Mouse (Mus musculus) layer of hippocampus, adult 2 months (tissue): ENCODE results near the gene Pygo2. TPM values are rescaled to one million over a fixed set of nuclear protein-coding genes. Genes with fewer than 3 reads are reported as not detected.
"Not testable (repeated sequence)": the region's sequence is repeated elsewhere in the genome, so short reads cannot be mapped to it uniquely, and the experiment has no call there.

Experiments
- DNase-seq, 2 experiments: peaks; one replicate each; pipeline ENCODE4 v3.0.0; 2022; ENCODE audit warnings: low spot score in 2 of 2
- H3K27ac ChIP-seq: fragments of 200-600 bp; 2 replicates; pipeline ENCODE4 v1.8.1; 2022
- H3K4me3 ChIP-seq: fragments of 200-600 bp; 2 replicates; pipeline ENCODE4 v1.8.1; 2022; ENCODE audit warnings: mild to moderate bottlenecking
- CTCF ChIP-seq: fragments of 200-600 bp; conservative IDR thresholded peaks from 2 replicates; pipeline ENCODE4 v1.8.1; 2022; ENCODE audit warnings: antibody characterized with exemption, mild to moderate bottlenecking, moderate library complexity
- total RNA-seq, 2 experiments: library from RNA; stranded (reverse); gene quantifications; 2 replicates each; pipeline ENCODE4 v1.2.3; 2021

The Pygo2 gene
- total RNA-seq, 2 experiments from 2014 or later, result 55.5 to 61.9 TPM

GRCm38 (mm10) chr3:89418861-89419250, 11.2 kb upstream of the Pygo2 start:
- no peak for DNase-seq
- peak overlapping the region; percentile 82 for H3K4me3 ChIP-seq
- TF ChIP-seq CTCF, result no peak
- H3K27ac ChIP-seq, result peak overlapping the region; percentile 87

GRCm38 (mm10) chr3:89419571-89419970, 10.4 kb upstream of the Pygo2 start:
- no peak for DNase-seq
- no peak for TF ChIP-seq CTCF
- peak overlapping the region; percentile 82 for H3K4me3 ChIP-seq
- peak overlapping the region; percentile 87 for H3K27ac ChIP-seq

GRCm38 (mm10) chr3:89419981-89420380, 10.0 kb upstream of the Pygo2 start:
- peak overlapping the region; percentile 87 for H3K27ac ChIP-seq
- H3K4me3 ChIP-seq, result peak overlapping the region; percentile 82; the same call in 1 of the 2 replicates
- TF ChIP-seq CTCF, result no peak
- DNase-seq, result no peak

- peak overlapping the region; percentile 68; the same call in 1 of the 2 replicates for H3K27ac ChIP-seq
- DNase-seq, result no peak
- no peak for TF ChIP-seq CTCF
- H3K4me3 ChIP-seq, result no peak overlapping the region
These were observed 9.6 kb upstream of the Pygo2 start for GRCm38 (mm10) chr3:89420421-89420820.

- Histone ChIP-seq H3K27ac (peak overlapping the region; percentile 68), H3K4me3 (peak overlapping the region; percentile 53)
- peak; percentile 57 to 76 for DNase-seq
- no peak for TF ChIP-seq CTCF
These were observed 8.8 kb upstream of the Pygo2 start for GRCm38 (mm10) chr3:89421002-89421774.

GRCm38 (mm10) chr3:89421810-89422473, 8.1 kb upstream of the Pygo2 start:
- TF ChIP-seq CTCF, result no peak
- Histone ChIP-seq H3K4me3 (peak overlapping the region; percentile 53), H3K27ac (peak overlapping the region; percentile 68)
- DNase-seq, result no peak

GRCm38 (mm10) chr3:89422556-89423205, 7.3 kb upstream of the Pygo2 start:
- Histone ChIP-seq H3K27ac (no peak overlapping the region), H3K4me3 (no peak overlapping the region)
- TF ChIP-seq CTCF, result no peak
- no peak for DNase-seq

- H3K4me3 ChIP-seq, result no peak overlapping the region
- no peak overlapping the region for H3K27ac ChIP-seq
- no peak for DNase-seq
- TF ChIP-seq CTCF, result no peak
These were observed 5.4 kb upstream of the Pygo2 start for GRCm38 (mm10) chr3:89424416-89425140.

- Histone ChIP-seq H3K27ac (no peak overlapping the region), H3K4me3 (no peak overlapping the region)
- DNase-seq, result no peak
- TF ChIP-seq CTCF, result no peak
These were observed 4.9 kb upstream of the Pygo2 start for GRCm38 (mm10) chr3:89425141-89425525.

GRCm38 (mm10) chr3:89425876-89426275, 4.1 kb upstream of the Pygo2 start:
- TF ChIP-seq CTCF, result no peak
- H3K27ac ChIP-seq, result no peak overlapping the region
- DNase-seq, result no peak
- no peak overlapping the region for H3K4me3 ChIP-seq

- H3K27ac ChIP-seq, DNase-seq, H3K4me3 ChIP-seq: not testable (repeated sequence)
These were observed 993 bp upstream of the Pygo2 start for GRCm38 (mm10) chr3:89429021-89429420.

- DNase-seq, result no peak
- Histone ChIP-seq H3K27ac (no peak overlapping the region), H3K4me3 (no peak overlapping the region)
- TF ChIP-seq CTCF, result no peak
These were observed 2.6 kb downstream of the Pygo2 start for GRCm38 (mm10) chr3:89432606-89433005.

- TF ChIP-seq CTCF, result no peak
- DNase-seq, result no peak
- Histone ChIP-seq H3K27ac (peak overlapping the region; percentile 68), H3K4me3 (no peak overlapping the region)
These were observed 4.5 kb downstream of the Pygo2 start for GRCm38 (mm10) chr3:89434532-89434931.
